Mouse (Mus musculus) T-helper 17 cell (primary cell): ENCODE measurements around the gene Phgdh.

Experiments
- in situ Hi-C, 2 experiments: fragments of 300-600 bp; cut with MboI, MseI; formaldehyde crosslinking; loops; 1 replicate in 1 of 2; 2 replicates in 1 of 2; pipeline ENCODE4 v1.15.1; 2025; ENCODE audit warnings: high pct_unique_total_duplicates in 2 of 2

Phgdh gene

GRCm38 (mm10) chr3:98308606-98309005 is 31.2 kb downstream of the Phgdh start:
- in situ Hi-C loops = no loop called here

- in situ Hi-C loops = no loop called here
Observed at GRCm38 (mm10) chr3:98301761-98302160, 38.0 kb downstream of the Phgdh start.

DNA sequence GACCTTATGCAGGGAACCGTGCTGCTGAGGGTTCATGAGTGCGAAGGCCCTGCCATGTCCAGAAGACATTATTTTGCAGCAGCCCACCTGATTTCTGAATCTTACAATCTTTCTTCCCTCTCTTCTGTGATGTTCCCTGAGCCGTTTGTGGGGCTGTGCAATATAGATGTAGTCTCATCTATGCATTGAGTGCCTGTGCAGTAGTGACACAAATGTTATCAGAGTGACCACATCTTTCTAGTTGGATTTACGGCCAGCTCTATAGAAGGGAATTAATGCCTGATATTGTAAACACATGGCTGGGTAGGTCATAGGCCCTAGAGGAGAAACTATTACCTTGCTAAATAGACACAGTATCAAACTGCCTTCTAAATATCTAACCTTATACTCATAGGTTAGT is 39.5 kb downstream of the Phgdh start:
- in situ Hi-C loops = no loop called here

GRCm38 (mm10) chr3:98299391-98300100 is 40.2 kb downstream of the Phgdh start:
- in situ Hi-C loops = no loop called here

- in situ Hi-C loops = no loop called here
Observed at GRCm38 (mm10) chr3:98295965-98296364, 43.8 kb downstream of the Phgdh start.

- in situ Hi-C loops = no loop called here
Observed at GRCm38 (mm10) chr3:98291044-98291443, 48.7 kb downstream of the Phgdh start.

GRCm38 (mm10) chr3:98283205-98283604 is 56.6 kb downstream of the Phgdh start:
- in situ Hi-C loops = no loop called here

DNA sequence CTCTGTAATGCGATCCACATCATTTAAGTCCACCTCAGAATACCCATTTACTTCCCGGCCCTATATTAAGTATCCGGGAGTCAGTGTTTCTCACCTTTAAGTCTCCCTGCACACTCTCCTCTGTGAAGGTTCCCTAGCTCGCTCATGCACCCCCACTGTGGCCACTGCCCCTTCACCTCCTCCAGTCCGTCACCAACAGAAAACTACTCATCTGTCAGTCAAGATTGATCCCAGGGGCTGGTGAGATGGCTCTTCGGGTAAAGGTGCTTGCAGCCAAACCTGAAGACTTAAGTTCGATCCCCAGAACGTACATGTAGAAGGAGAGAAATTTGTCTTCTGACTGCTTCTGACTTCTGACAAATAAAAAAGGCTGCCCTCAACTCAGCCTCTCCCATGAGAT is 57.4 kb downstream of the Phgdh start:
- in situ Hi-C loops = no loop called here

DNA sequence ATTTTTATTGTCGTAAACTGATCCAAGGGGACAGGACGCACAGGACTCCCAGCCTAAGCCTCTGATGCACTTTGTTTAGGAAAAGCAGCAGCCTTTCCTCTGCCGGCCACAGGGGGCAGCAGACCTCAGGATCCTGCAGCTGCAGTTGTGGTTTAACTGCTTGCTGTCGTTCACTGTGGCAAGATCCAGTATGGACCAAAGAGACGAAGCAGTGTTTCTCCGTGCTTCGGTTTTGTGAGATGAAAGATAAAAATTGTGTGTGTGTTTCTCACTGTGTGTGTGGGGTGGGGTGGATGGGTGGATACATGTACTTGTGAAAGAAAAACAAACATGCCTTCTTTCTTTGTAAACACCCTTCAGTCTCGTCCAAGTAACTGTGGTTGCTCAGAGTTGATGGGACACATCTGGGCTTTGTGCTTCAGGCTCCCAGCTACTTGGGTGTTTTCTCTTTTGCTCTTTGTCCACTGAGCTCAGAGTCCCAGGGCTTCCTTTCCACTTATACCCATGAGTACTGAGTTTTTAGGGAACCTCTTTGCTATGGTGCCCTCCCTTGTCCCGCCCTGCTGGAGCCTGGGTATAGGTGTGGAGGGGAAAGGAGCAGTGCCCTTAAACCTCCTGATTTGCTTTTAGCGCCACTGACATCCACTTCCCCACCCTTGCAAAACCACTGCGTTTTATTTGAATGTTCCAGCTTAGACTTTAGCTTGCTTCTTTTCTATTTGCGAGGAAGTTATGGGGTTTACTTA is 58.7 kb downstream of the Phgdh start:
- in situ Hi-C loops = no loop called here

DNA sequence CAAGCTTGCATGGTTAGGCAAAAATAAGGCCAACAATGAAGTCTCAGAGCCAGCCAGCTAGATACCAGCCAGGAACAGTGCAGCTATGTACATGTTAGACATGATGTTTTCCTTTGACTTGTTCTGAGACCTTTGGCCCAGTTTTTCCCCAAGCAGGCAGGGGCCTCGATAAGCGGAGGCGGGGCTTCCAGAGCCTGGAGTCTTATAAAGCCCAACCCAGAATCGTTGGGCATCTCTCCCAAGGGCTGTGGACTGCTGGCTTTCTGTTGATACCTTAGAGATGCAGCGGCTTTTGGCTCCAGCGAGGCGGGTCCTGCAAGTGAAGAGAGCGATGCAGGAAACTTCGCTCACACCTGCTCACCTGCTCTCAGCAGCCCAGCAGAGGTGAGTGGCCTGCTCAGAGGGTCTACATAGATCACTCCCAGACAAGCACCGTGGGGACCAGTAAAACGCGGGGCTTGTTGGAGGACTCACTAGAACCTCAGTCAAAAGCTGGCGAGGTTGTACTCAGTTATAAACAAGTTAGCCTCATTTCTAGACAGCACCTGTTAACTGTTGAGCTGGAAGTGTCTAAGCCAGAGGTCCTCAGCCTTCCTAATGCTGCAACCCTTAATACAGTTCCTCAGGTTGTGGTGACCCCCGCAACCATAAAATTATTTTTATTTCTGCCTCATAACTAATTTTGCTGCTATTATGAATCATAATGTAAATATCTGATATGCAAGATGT is 59.4 kb downstream of the Phgdh start, which contains the start of gene Hmgcs2:
Gene Hmgcs2, plus strand, starts transcription at position 232 of the 729 bp plus-strand sequence.
- in situ Hi-C loops = no loop called here

DNA sequence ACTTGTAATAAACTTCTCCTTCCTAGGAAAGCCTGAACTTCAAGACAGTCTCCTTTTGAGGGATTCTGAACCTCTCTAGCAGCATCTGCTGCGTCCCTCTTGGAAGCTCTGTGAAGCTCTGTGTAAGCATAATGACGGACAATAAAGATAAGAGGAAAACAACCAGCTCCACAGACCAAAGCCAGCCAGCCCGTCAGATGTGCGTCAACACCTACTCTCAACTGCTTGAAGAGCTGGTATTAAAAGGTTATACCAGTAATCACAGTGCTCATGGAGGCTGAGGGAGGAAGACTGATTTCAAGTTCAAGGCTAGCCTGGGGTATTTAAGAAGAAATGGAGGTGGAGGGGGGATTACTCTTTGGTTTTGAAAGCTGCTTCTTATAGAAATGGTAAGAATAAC is 60.1 kb downstream of the Phgdh start:
- in situ Hi-C loops = no loop called here

DNA sequence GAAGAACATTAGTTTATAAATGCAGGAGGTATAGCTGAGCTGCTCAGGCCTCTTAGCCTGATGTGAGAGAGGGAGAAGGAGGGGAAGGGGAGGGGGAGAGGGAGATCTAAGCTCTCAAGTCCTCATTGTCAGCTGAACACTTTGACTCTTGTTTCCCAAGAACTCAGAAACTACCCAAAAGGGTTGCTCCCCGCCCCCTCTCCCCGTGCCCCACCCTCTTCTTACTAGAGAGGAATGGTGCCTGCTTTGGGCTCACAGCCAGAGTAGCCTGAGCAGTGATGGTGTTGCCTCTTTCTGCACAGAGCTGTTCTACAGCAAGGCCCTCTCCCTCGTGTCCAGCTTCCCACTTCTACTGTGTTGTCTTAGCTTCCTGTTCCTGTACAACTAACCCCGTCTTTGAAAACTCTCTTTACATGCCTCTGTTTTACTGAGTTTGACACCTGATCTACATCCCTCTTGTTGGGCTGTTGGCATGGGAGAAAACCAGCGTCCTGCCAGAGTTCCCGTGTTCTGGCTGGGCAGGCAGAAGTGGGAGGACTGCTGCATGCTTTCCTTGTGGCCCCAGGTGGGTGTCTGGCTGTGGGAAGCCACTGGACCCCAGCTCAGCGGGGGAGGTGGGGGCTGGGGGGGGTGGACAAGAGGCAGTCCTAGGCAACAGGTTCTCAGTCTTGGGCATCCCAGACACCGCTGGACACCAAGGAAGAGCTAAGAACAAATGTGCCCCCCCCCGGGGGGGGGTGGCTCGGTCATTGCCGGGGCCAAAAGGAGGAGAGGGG is 66.0 kb downstream of the Phgdh start:
- in situ Hi-C loops = no loop called here

GRCm38 (mm10) chr3:98267249-98267651 is 72.5 kb downstream of the Phgdh start:
- in situ Hi-C loops = no loop called here
